ENCODE assay signal across 22 mouse cellular contexts in the genomic region with DNA sequence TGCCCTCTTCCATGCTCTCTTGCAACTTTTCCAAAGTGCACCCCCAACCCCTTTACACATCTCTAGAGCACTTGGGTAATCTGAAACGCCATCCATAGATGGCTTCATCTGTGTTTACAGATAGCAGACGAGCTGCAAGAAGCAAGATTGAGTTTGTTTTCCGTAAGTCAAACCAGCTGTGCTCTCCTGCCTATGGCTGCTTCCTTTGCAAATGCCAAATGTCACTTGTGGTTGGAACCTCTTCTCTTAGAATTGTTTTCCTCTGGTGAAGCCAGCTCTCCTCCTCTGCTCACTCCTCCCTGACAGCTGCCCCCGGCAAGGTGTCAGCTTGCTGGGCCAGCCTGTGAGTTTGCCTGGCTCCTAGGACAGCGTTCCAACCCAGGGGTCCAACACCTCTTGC.
DNase-seq lines count a peak whose midpoint lies in the region; ATAC-seq and TF ChIP-seq lines count a peak whose summit lies in the region.
"Had no signal": no experiment of that assay in that cellular context is flagged by ENCODE, and none has a peak within 500 bp of the region (broad histone marks: within the 10 kb centered on the region; RNA-seq: fewer than 3 reads in every experiment).

No protein-coding gene starts in this region.

- peak overlapping the region; percentile 70; the same call in 1 of the 2 replicates for H3K27ac ChIP-seq in intestine, embryonic 14.5 days (ENCODE audit: low read depth)
- no peak overlapping the region for H3K27ac ChIP-seq in intestine, postnatal 0 days (ENCODE audit: low read depth, low read length)
- H3K27ac ChIP-seq in lung, embryonic 14.5 days (ENCODE audit: low read depth), result peak overlapping the region; percentile 70
- H3K27ac ChIP-seq in embryonic facial prominence, embryonic 14.5 days (replicated peaks; ENCODE audit: low read depth, low read length), result peak overlapping the region; percentile 17; the same call in 1 of the 2 replicates
- peak overlapping the region; percentile 40 for H3K27ac ChIP-seq in stomach, embryonic 16.5 days (ENCODE audit: low read length)
- H3K27ac ChIP-seq: forebrain, embryonic 12.5 days; heart, adult 2 months; heart, embryonic 15.5 days; left cerebral cortex, adult 2 months; limb, embryonic 10.5 days; neural tube, embryonic 12.5 days had no signal

- H3K4me2 ChIP-seq in intestine, embryonic 14.5 days (ENCODE audit: low read length), result peak overlapping the region; percentile 13; the same call in 1 of the 2 replicates
- no peak overlapping the region for H3K4me2 ChIP-seq in intestine, postnatal 0 days (replicated peaks; ENCODE audit: low read depth)
- 0 out of 2 replicates have a peak overlapping the region, but pooled peaks have one; percentile 25 for H3K4me2 ChIP-seq in lung, embryonic 14.5 days
- H3K4me2 ChIP-seq in embryonic facial prominence, embryonic 14.5 days (ENCODE audit: low read depth, low read length), result no peak overlapping the region
- H3K4me2 ChIP-seq in stomach, embryonic 16.5 days (ENCODE audit: low read depth, low read length), result no peak overlapping the region
- H3K4me2 ChIP-seq: forebrain, embryonic 12.5 days; heart, embryonic 15.5 days; liver, embryonic 11.5 days; midbrain, embryonic 11.5 days; neural tube, embryonic 12.5 days had no signal

- peaks cover 13% of the 10 kb centered on the region for H3K4me1 ChIP-seq in intestine, embryonic 14.5 days (replicated peaks; ENCODE audit: control insufficient read depth, insufficient read depth, low read length)
- no peaks in the 10 kb centered on the region for H3K4me1 ChIP-seq in intestine, postnatal 0 days (replicated peaks; ENCODE audit: control insufficient read depth, insufficient read depth, low read length)
- H3K4me1 ChIP-seq in lung, embryonic 14.5 days (ENCODE audit: insufficient read depth), result no peaks in the 10 kb centered on the region; the same call in 1 of the 2 replicates
- H3K4me1 ChIP-seq in embryonic facial prominence, embryonic 14.5 days (ENCODE audit: control insufficient read depth, insufficient read depth, low read length), result 0 out of 2 replicates have a peak, but pooled peaks cover 3% of the 10 kb centered on the region
- peaks cover 10% of the 10 kb centered on the region for H3K4me1 ChIP-seq in stomach, embryonic 16.5 days (ENCODE audit: control insufficient read depth, insufficient read depth, low read length)
- H3K4me1 ChIP-seq: forebrain, embryonic 12.5 days; neural tube, embryonic 12.5 days had no signal

- no peaks in the 10 kb centered on the region for H3K27me3 ChIP-seq in intestine, embryonic 14.5 days (replicated peaks; ENCODE audit: control insufficient read depth, insufficient read depth, low read length)
- H3K27me3 ChIP-seq in intestine, postnatal 0 days (replicated peaks; ENCODE audit: control insufficient read depth, insufficient read depth, low read length), result no peaks in the 10 kb centered on the region
- H3K27me3 ChIP-seq in lung, embryonic 14.5 days (ENCODE audit: insufficient read depth, low read length), result no peaks in the 10 kb centered on the region
- no peaks in the 10 kb centered on the region for H3K27me3 ChIP-seq in embryonic facial prominence, embryonic 14.5 days (replicated peaks; ENCODE audit: control insufficient read depth, insufficient read depth, low read length)
- H3K27me3 ChIP-seq in stomach, embryonic 16.5 days (ENCODE audit: control insufficient read depth, insufficient read depth, low read length), result no peaks in the 10 kb centered on the region
- H3K27me3 ChIP-seq: forebrain, embryonic 12.5 days; heart, embryonic 15.5 days; neural tube, embryonic 12.5 days had no signal

- TF ChIP-seq CTCF in intestine, postnatal 0 days (IDR thresholded peaks at IDR 0.05; ENCODE audit: low read depth), result no peak
- no peak for TF ChIP-seq CTCF in lung, embryonic 14.5 days (IDR thresholded peaks at IDR 0.05; ENCODE audit: low read depth)

- no peaks in the 10 kb centered on the region for H3K36me3 ChIP-seq in intestine, embryonic 14.5 days (ENCODE audit: control insufficient read depth, insufficient read depth, low read length)
- H3K36me3 ChIP-seq in intestine, postnatal 0 days (ENCODE audit: control insufficient read depth, insufficient read depth), result no peaks in the 10 kb centered on the region
- H3K36me3 ChIP-seq in lung, embryonic 14.5 days (ENCODE audit: insufficient read depth), result no peaks in the 10 kb centered on the region
- no peaks in the 10 kb centered on the region for H3K36me3 ChIP-seq in embryonic facial prominence, embryonic 14.5 days (ENCODE audit: control insufficient read depth, insufficient read depth, low read length)
- no peaks in the 10 kb centered on the region for H3K36me3 ChIP-seq in stomach, embryonic 16.5 days (ENCODE audit: control insufficient read depth, insufficient read depth, low read length)
- H3K36me3 ChIP-seq: forebrain, embryonic 12.5 days; heart, embryonic 15.5 days; limb, embryonic 10.5 days; neural tube, embryonic 12.5 days had no signal

- no peak overlapping the region for H3K9ac ChIP-seq in intestine, embryonic 14.5 days (ENCODE audit: low read length)
- no peak overlapping the region for H3K9ac ChIP-seq in intestine, postnatal 0 days (ENCODE audit: low read depth, low read length)
- no peak overlapping the region for H3K9ac ChIP-seq in lung, embryonic 14.5 days
- H3K9ac ChIP-seq in embryonic facial prominence, embryonic 14.5 days (ENCODE audit: low read depth, low read length), result no peak overlapping the region
- H3K9ac ChIP-seq in stomach, embryonic 16.5 days (ENCODE audit: low read length), result no peak overlapping the region
- H3K9ac ChIP-seq: forebrain, embryonic 12.5 days; heart, embryonic 15.5 days; neural tube, embryonic 12.5 days had no signal

- H3K9me3 ChIP-seq in intestine, embryonic 14.5 days (ENCODE audit: control insufficient read depth, low read length), result no peaks in the 10 kb centered on the region
- no peaks in the 10 kb centered on the region for H3K9me3 ChIP-seq in intestine, postnatal 0 days (ENCODE audit: control insufficient read depth)
- no peaks in the 10 kb centered on the region for H3K9me3 ChIP-seq in lung, embryonic 14.5 days (ENCODE audit: low read depth, low read length)
- no peaks in the 10 kb centered on the region for H3K9me3 ChIP-seq in embryonic facial prominence, embryonic 14.5 days (ENCODE audit: control insufficient read depth, low read length)
- no peaks in the 10 kb centered on the region for H3K9me3 ChIP-seq in stomach, embryonic 16.5 days (replicated peaks; ENCODE audit: control insufficient read depth, low read length)
- H3K9me3 ChIP-seq: forebrain, embryonic 12.5 days; heart, embryonic 15.5 days; limb, embryonic 10.5 days; neural tube, embryonic 12.5 days had no signal

- no peak overlapping the region for H3K4me3 ChIP-seq in intestine, embryonic 14.5 days (ENCODE audit: low read depth, low read length)
- H3K4me3 ChIP-seq in intestine, postnatal 0 days (ENCODE audit: low read depth, low read length), result no peak overlapping the region
- no peak overlapping the region for H3K4me3 ChIP-seq in lung, embryonic 14.5 days (ENCODE audit: low read depth, low read length)
- no peak overlapping the region for H3K4me3 ChIP-seq in embryonic facial prominence, embryonic 14.5 days (ENCODE audit: low read depth, low read length)
- no peak overlapping the region for H3K4me3 ChIP-seq in stomach, embryonic 16.5 days (replicated peaks; ENCODE audit: low read length)
- H3K4me3 ChIP-seq: forebrain, embryonic 12.5 days; heart, adult 2 months; heart, embryonic 15.5 days; left cerebral cortex, adult 2 months; limb, embryonic 10.5 days; neural tube, embryonic 12.5 days had no signal

- WGBS in intestine, embryonic 14.5 days, result 14% methylated on average over 5 of the region's 5 CpGs
- WGBS in intestine, postnatal 0 days, result 30% methylated on average over 5 of the region's 5 CpGs
- WGBS in lung, embryonic 14.5 days, result 13% methylated on average over 5 of the region's 5 CpGs
- WGBS in embryonic facial prominence, embryonic 14.5 days, result 37% methylated on average over 5 of the region's 5 CpGs
- whole genome bisulfite sequencing in stomach, embryonic 16.5 days, result 19% methylated on average over 5 of the region's 5 CpGs

- no peak for DNase-seq in intestine, embryonic 14.5 days (ENCODE audit: low spot score)
- peak; percentile 67 for DNase-seq in lung, embryonic 14.5 days
- DNase-seq in lung, postnatal 36 days, result no peak
- peak; percentile 67 for DNase-seq in embryonic facial prominence, embryonic 14.5 days (ENCODE audit: low spot score)
- DNase-seq: B cell, adult 2 months; cerebellum, adult 8-10 months; gastrocnemius, postnatal 14 days; heart, adult 2 months; spleen, adult 18-20 months; thymus, postnatal 25 days had no signal

- ATAC-seq in intestine, embryonic 14.5 days (replicated peaks; ENCODE audit: low FRiP score, low TSS enrichment, low read depth), result no peak
- ATAC-seq in intestine, postnatal 0 days, result no peak
- peak; percentile 78 for ATAC-seq in lung, embryonic 14.5 days (ENCODE audit: insufficient read depth)
- ATAC-seq in embryonic facial prominence, embryonic 14.5 days (ENCODE audit: low read depth), result 0 out of 2 replicates have a peak, but pooled peaks have one; percentile 18
- no peak for ATAC-seq in stomach, embryonic 16.5 days (ENCODE audit: insufficient read depth, low FRiP score)
- no peak for ATAC-seq in erythroid progenitor cell, adult 5-6 weeks (replicated peaks; ENCODE audit: low FRiP score, poor library complexity, severe bottlenecking)
- ATAC-seq: activated CD4-positive, CD25-positive, alpha-beta regulatory T cell, adult 4 months; Patski had no signal

Comparison
In these comparisons a context has a peak if more than half of its experiments do, and no peak if none do; other contexts are left out.
1. DNase-seq: peak in lung, embryonic 14.5 days (single experiment) and embryonic facial prominence, embryonic 14.5 days (single experiment); none in intestine, embryonic 14.5 days (single experiment) and lung, postnatal 36 days (single experiment).
2. H3K4me2 ChIP-seq: peak in intestine, embryonic 14.5 days (single experiment) and lung, embryonic 14.5 days (single experiment); none in intestine, postnatal 0 days (single experiment), embryonic facial prominence, embryonic 14.5 days (single experiment) and stomach, embryonic 16.5 days (single experiment).
3. ATAC-seq: peak in lung, embryonic 14.5 days (single experiment) and embryonic facial prominence, embryonic 14.5 days (single experiment); none in intestine, embryonic 14.5 days (single experiment), intestine, postnatal 0 days (single experiment), stomach, embryonic 16.5 days (single experiment) and erythroid progenitor cell, adult 5-6 weeks (single experiment).